Mouse (Mus musculus): Measurements from ENCODE around the gene Abcb7.

Gene Abcb7

DNA sequence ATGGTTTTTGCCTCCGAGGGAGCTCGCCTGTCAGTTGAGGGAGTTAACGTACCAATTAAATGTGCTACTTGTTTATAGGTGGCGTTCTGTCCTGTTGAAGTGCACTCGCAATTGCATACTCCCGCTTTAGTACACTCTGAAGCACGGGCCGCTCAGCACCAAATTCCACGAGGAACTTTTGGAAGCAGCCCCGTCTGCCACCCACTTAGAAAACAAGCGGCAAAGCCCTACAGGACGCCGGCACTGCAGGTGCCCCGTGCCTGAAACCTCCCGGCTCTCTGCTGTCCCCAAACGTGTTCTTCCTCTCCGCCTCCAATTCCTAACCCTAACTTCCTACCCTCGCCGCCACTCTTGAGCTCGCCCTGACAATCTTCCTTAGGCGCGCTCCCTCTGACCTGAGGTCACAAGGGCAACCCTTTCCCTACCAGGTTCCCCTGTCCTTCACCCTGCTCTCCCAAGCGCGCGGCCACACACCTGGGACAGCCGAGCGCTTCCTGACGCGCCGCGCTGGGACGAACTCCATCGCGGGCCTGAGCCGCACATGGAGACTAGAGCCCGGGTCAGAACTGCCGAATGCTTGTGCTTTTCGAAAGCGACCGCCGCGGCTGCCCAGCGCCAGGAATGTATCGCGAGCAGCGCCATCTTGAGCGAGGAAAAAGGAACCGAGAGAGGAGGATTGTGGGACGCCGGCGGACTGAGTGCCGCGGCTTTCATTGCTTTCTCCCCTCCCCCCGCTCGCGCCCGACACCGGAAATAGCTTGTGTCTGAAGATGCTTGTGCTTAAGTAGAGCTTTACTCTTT, at the start of gene Abcb7:
Gene Abcb7 (minus strand): TSS at position 674 of the 801 bp plus-strand sequence.
- DNase-seq (ENCODE audit: low spot score in 2 of 2): peak; percentile 58 to 83

DNA sequence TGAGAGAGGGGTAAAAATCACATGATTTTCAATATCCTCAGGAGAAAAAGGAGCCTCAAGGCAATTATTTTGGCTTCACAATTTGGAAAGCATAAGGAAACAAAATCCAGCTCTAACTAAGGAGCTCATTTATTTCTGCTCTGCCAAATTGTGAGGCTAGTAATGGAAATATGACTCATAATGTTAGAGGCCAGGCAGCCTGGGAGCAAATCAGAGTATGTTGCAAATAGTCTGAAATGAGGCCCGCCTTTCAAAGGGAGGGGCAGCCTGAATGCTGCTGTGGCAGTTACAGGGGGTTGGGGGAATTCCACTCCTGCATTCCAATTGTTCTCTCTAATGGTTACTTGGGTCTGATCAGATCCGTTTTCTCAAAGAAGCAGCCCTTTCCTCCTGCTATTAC, 48.1 kb upstream of the Abcb7 start:
- peak in 1 of 2 experiments; percentile 12 for DNase-seq (ENCODE audit: low spot score in 2 of 2)

- DNase-seq (ENCODE audit: low spot score in 2 of 2): no peak
Observed at GRCm38 (mm10) chrX:104452433-104452832, 38.8 kb upstream of the Abcb7 start.

DNA sequence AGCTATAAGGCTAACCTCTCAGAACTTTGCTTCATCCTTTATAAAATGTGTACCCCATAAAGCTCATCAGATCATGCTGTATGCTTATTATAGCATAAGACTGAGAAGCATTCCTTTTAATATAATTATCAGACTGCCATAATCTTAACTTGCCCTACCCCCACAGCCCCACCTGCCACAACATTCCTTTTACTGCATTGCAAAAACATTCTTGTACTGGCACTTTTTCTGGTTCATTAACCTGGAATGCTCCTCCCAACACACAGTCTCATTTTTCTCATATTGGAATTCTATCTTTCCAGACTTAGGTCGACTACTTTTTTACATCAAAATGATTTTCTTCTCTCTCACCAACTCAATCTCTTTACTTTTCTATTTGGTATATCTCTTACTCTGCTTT, 19.8 kb upstream of the Abcb7 start:
- no peak for DNase-seq (ENCODE audit: low spot score in 2 of 2)

GRCm38 (mm10) chrX:104428108-104428507, 14.5 kb upstream of the Abcb7 start:
- DNase-seq (ENCODE audit: low spot score in 2 of 2): no peak

DNA sequence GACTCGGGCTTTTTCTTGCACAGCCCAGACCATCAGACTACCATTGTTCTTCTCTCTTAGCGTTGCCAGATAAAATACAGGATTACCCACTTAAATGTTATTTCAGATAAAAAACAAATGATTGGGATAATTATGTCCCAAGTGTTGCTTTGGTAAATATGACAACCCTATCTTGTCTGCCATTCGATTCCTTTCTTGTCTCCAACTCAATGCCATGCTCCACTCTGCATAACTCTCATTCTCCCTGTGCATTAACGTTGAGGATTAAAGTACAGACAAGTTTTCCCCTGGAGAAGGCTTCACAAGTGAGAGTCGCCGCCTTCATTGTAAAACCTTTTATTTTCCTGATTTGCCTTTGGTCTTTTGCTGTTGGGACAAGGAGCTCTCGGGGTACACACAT, 339 bp upstream of the Abcb7 start:
- DNase-seq (ENCODE audit: low spot score in 2 of 2): no peak

DNA sequence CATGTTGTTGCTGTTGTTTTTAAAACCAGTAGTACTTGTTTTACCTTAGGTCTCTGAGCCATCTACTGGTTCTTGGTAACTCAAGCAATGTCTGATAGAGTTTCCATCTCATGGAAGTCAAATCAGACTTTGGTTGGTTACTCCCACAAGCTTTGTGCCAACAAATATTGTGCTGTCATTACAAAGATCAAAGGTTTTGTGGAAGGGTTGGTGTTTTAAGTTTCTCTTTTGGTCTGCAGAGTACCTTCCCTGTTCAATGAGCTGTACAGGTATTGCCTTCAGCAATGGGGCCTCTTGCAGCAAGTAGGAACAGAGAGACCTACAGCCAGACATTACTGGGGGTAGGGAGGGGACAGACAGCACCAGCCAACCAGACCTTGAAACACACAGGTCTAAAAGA, 5.5 kb downstream of the Abcb7 start:
- no peak for DNase-seq (ENCODE audit: low spot score in 2 of 2)

GRCm38 (mm10) chrX:104402463-104402862, 11.2 kb downstream of the Abcb7 start:
- DNase-seq (ENCODE audit: low spot score in 2 of 2): no peak

DNA sequence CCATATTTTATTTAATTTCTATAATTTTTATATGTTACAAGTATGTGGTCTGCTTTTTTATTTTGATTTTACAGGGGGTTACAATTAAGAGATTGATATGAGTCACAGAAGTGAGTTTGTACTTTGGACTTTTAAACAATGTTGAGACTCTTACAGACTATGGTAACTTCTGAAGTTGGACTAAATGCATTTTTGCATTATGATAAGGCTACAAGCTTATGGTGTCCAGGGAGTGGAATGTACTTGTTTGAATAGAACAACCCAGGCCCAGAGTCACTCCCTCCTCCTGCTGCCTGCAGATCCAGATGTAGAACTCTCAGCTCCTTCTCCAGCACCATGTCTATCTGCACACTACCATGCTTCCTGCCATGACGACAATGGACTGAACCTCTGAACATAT, 12.5 kb downstream of the Abcb7 start:
- DNase-seq (ENCODE audit: low spot score in 2 of 2): no peak

GRCm38 (mm10) chrX:104397526-104397925, 16.1 kb downstream of the Abcb7 start:
- no peak for DNase-seq (ENCODE audit: low spot score in 2 of 2)

GRCm38 (mm10) chrX:104359686-104360085, 54.0 kb downstream of the Abcb7 start:
- no peak for DNase-seq (ENCODE audit: low spot score in 2 of 2)

- no peak for DNase-seq (ENCODE audit: low spot score in 2 of 2)
Observed at GRCm38 (mm10) chrX:104355842-104356241, 57.8 kb downstream of the Abcb7 start.

DNA sequence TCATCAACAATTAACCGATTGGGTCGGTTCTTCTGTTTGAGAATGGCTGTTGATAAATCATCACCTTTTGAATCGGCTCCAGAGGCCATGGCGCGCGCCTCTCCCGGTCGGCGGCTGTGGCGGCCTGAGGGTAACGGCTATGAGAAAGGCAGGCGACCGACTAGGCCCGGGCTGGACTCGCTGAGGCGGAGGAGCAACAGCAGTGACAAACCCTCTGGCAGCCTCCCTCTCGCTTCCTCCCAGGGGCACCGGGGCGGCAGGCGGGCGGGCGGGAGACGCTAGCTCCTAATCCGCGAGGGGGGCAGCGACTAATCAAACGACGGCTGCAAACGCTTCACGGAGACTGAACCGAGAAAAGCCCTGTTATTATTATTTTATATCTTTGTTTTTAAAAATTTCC, 65.5 kb downstream of the Abcb7 start:
- DNase-seq (ENCODE audit: low spot score in 2 of 2): peak; percentile 3 to 10

DNA sequence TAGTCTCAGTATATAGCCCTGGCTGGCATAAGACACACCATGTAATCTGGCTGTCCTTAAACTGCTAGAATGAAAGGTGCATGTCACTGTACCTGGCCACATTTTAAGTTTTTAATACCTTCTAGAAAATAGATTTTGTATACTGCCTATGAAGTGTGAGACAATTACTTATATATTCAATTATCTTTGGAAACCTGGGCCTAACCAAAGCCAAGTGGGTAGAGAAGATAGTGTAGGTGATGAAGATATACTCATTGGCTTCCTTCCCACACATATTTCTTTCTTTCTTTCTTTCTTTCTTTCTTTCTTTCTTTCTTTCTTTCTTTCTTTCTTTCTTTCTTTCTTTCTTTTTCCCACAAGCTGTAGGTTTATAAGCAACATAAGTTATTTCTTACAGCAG, 121.9 kb downstream of the Abcb7 start:
- DNase-seq (ENCODE audit: low spot score in 2 of 2): no peak

DNA sequence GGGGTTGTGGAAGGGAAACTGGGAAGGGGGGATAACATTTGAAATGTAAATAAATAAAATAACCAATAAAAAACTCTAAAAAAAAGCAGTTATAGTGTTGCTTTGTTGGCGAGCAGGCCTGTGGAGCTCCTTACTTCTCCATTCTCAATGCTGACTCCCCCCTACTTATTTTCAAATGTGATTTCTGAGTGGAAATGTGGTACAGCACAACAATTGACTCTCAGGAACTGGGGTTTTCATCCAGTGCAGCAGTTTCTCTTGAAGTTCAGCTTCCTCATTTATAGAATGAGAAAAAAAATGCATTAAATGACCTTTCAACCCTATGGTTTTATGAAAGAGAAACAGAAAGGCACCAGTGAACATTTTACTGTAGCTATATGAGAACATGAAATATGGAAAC, 133.8 kb downstream of the Abcb7 start:
- no peak for DNase-seq (ENCODE audit: low spot score in 2 of 2)

- no peak for DNase-seq (ENCODE audit: low spot score in 2 of 2)
Observed at GRCm38 (mm10) chrX:104264371-104264770, 149.3 kb downstream of the Abcb7 start.

- no peak for DNase-seq (ENCODE audit: low spot score in 2 of 2)
Observed at GRCm38 (mm10) chrX:104262468-104262867, 151.2 kb downstream of the Abcb7 start.

- no peak for DNase-seq (ENCODE audit: low spot score in 2 of 2)
Observed at GRCm38 (mm10) chrX:104256561-104256960, 157.1 kb downstream of the Abcb7 start.
